Mouse (Mus musculus) cortical plate, adult 2 months (tissue): ENCODE measurements around the gene 1700037H04Rik.

Experiments
- CTCF ChIP-seq: fragments of 200-500 bp; IDR thresholded peaks from 2 replicates; pipeline ENCODE4 v1.5.1; 2011; ENCODE audit warnings: mild to moderate bottlenecking, control low read depth, low read length; ENCODE audit not compliant: insufficient read depth; ENCODE audit errors: extremely low read depth
- POLR2A ChIP-seq: fragments of 200-500 bp; IDR thresholded peaks from 2 replicates; pipeline ENCODE4 v1.6.1; 2011; ENCODE audit warnings: mild to moderate bottlenecking, low read length, control low read depth; ENCODE audit not compliant: insufficient read depth; ENCODE audit errors: extremely low read depth

DNA sequence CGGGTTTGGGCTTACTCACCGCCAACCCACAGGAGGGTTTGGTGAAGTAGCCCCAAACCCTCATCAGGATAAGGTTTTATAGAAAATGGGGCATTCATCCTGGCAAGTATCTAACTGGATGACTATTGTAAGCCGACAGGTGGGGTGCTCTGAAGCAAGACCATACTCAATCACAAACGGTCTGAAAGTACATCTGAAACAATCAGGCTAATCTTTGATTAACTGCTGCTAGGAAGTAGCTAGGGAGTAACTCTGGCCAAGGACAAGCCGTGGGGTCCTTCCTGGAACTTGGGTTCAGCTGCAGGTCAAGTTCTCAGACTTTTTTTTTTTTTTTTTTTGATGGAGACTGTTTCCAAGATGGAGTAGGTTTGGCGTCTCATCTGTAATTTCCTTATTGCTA lies 8.1 kb upstream of the 1700037H04Rik start:
- TF ChIP-seq CTCF (no peak), POLR2A (no peak)
